Mouse (Mus musculus) intestine, postnatal 0 days (tissue): ENCODE measurements around the gene Llgl2. TPM values are rescaled to one million over a fixed set of nuclear protein-coding genes. Genes with fewer than 3 reads are reported as not detected.

Source experiments
- ATAC-seq: fragments of 200-750 bp; cut with Nextera tagmentation; 2 replicates; pipeline ENCODE4 v1.8.0; 2017; ENCODE audit warnings: mild to moderate bottlenecking, moderate TSS enrichment, moderate library complexity
- H3K27ac ChIP-seq: fragments of 300-500 bp; sonication (generic); 2 replicates; pipeline ENCODE4 v1.5.1; 2014; ENCODE audit warnings: mild to moderate bottlenecking, low read depth, low read length, moderate library complexity
- H3K27me3 ChIP-seq: fragments of 300-500 bp; sonication (generic); replicated peaks from 2 replicates; pipeline ENCODE4 v1.6.1; 2014; ENCODE audit warnings: low read length, mixed read lengths; ENCODE audit not compliant: control insufficient read depth, insufficient read depth
- H3K36me3 ChIP-seq: fragments of 300-500 bp; sonication (generic); 2 replicates; pipeline ENCODE4 v1.6.1; 2014; ENCODE audit warnings: mild to moderate bottlenecking, moderate library complexity; ENCODE audit not compliant: control insufficient read depth, insufficient read depth
- H3K4me1 ChIP-seq: fragments of 300-500 bp; sonication (generic); replicated peaks from 2 replicates; pipeline ENCODE4 v1.6.1; 2014; ENCODE audit warnings: antibody characterized with exemption, low read length, mixed read lengths; ENCODE audit not compliant: control insufficient read depth, insufficient read depth
- H3K4me2 ChIP-seq: fragments of 300-500 bp; sonication (generic); replicated peaks from 2 replicates; pipeline ENCODE4 v1.6.1; 2014; ENCODE audit warnings: low read depth, mild to moderate bottlenecking, moderate library complexity
- H3K4me3 ChIP-seq: fragments of 300-500 bp; sonication (generic); 2 replicates; pipeline ENCODE4 v1.5.1; 2014; ENCODE audit warnings: low read depth, low read length
- H3K9ac ChIP-seq: fragments of 300-500 bp; sonication (generic); 2 replicates; pipeline ENCODE4 v1.6.1; 2014; ENCODE audit warnings: mild to moderate bottlenecking, low read depth, low read length
- H3K9me3 ChIP-seq: fragments of 300-500 bp; sonication (generic); 2 replicates; pipeline ENCODE4 v1.6.1; 2016; ENCODE audit warnings: mixed run types; ENCODE audit not compliant: control insufficient read depth
- CTCF ChIP-seq: sonication (generic); IDR thresholded peaks from 2 replicates; pipeline ENCODE4 v1.5.1; 2016; ENCODE audit warnings: low read depth, mild to moderate bottlenecking, control low read depth, antibody characterized with exemption, moderate library complexity
- WGBS: fragments of 180-500 bp; shearing (Covaris S2); extraction: QIAGEN DNeasy Blood & Tissue Kit; methylation state at CpG from one replicate; pipeline ENCODE4 v1.1.7; 2014; 5-methylcytosine and 5-hydroxymethylcytosine counted together
- polyA plus RNA-seq: library from polyadenylated mRNA; unstranded; fragments of >200 nt; fragmentation: Nextera tagmentation; extraction: Ambion mirVana; gene quantifications from 2 replicates; pipeline ENCODE4 v1.2.1, GENCODE M21; 2015

The Llgl2 gene
- polyA plus RNA-seq, 1 experiment from 2014 or later = 61.8 TPM

GRCm38 (mm10) chr11:115796898-115797297, 27.0 kb upstream of the Llgl2 start:
- Histone ChIP-seq H3K27ac (no peak overlapping the region), H3K9me3 (no peaks in the 10 kb centered on the region), H3K9ac (no peak overlapping the region), H3K4me3 (no peak overlapping the region), H3K36me3 (peaks cover 96% of the 10 kb centered on the region), H3K4me1 (no peaks in the 10 kb centered on the region), H3K4me2 (no peak overlapping the region), H3K27me3 (no peaks in the 10 kb centered on the region)
- WGBS = 76% methylated on average over 15 of the region's 15 CpGs
- ATAC-seq = no peak
- no peak for TF ChIP-seq CTCF

- Histone ChIP-seq H3K27ac (no peak overlapping the region), H3K27me3 (no peaks in the 10 kb centered on the region), H3K36me3 (peaks cover 96% of the 10 kb centered on the region), H3K4me1 (no peaks in the 10 kb centered on the region), H3K4me3 (no peak overlapping the region), H3K9me3 (no peaks in the 10 kb centered on the region), H3K9ac (no peak overlapping the region), H3K4me2 (no peak overlapping the region)
- WGBS = 72% methylated on average over 9 of the region's 9 CpGs
- ATAC-seq = no peak
- TF ChIP-seq CTCF = no peak
Measured at GRCm38 (mm10) chr11:115797665-115798064, 26.2 kb upstream of the Llgl2 start.

- Histone ChIP-seq H3K27me3 (no peaks in the 10 kb centered on the region), H3K9ac (no peak overlapping the region), H3K36me3 (peaks cover 90% of the 10 kb centered on the region), H3K4me1 (no peaks in the 10 kb centered on the region), H3K4me2 (no peak overlapping the region), H3K27ac (no peak overlapping the region), H3K9me3 (no peaks in the 10 kb centered on the region), H3K4me3 (no peak overlapping the region)
- TF ChIP-seq CTCF = no peak
- 87% methylated on average over 18 of the region's 18 CpGs for WGBS
- no peak for ATAC-seq
Measured at GRCm38 (mm10) chr11:115800981-115801380, 22.9 kb upstream of the Llgl2 start.

- 84% methylated on average over 24 of the region's 24 CpGs for WGBS
- Histone ChIP-seq H3K4me2 (no peak overlapping the region), H3K4me1 (no peaks in the 10 kb centered on the region), H3K9ac (no peak overlapping the region), H3K36me3 (peaks cover 88% of the 10 kb centered on the region), H3K9me3 (no peaks in the 10 kb centered on the region), H3K27ac (no peak overlapping the region), H3K4me3 (no peak overlapping the region), H3K27me3 (no peaks in the 10 kb centered on the region)
- TF ChIP-seq CTCF = no peak
- ATAC-seq = no peak
Measured at GRCm38 (mm10) chr11:115803072-115803709, 20.7 kb upstream of the Llgl2 start.

- H3K36me3 ChIP-seq = peaks cover 76% of the 10 kb centered on the region
- no peak overlapping the region for H3K4me3 ChIP-seq
- H3K4me2 ChIP-seq = no peak overlapping the region
- no peaks in the 10 kb centered on the region for H3K27me3 ChIP-seq
- no peak for ATAC-seq
- H3K4me1 ChIP-seq = peaks cover 9% of the 10 kb centered on the region
- no peaks in the 10 kb centered on the region for H3K9me3 ChIP-seq
- no peak overlapping the region for H3K27ac ChIP-seq
- no peak overlapping the region for H3K9ac ChIP-seq
- WGBS = 96% methylated on average over 7 of the region's 7 CpGs
- TF ChIP-seq CTCF = no peak
Measured at GRCm38 (mm10) chr11:115805005-115805404, 18.8 kb upstream of the Llgl2 start.

GRCm38 (mm10) chr11:115806154-115806553, 17.7 kb upstream of the Llgl2 start:
- WGBS = 91% methylated on average over 10 of the region's 10 CpGs
- peaks cover 72% of the 10 kb centered on the region for H3K36me3 ChIP-seq
- no peak for TF ChIP-seq CTCF
- no peak for ATAC-seq
- H3K9me3 ChIP-seq = no peaks in the 10 kb centered on the region
- H3K27me3 ChIP-seq = no peaks in the 10 kb centered on the region
- no peak overlapping the region for H3K9ac ChIP-seq
- no peak overlapping the region for H3K4me2 ChIP-seq
- peaks cover 10% of the 10 kb centered on the region for H3K4me1 ChIP-seq
- no peak overlapping the region for H3K27ac ChIP-seq
- H3K4me3 ChIP-seq = no peak overlapping the region

GRCm38 (mm10) chr11:115807306-115807705, 16.5 kb upstream of the Llgl2 start:
- Histone ChIP-seq H3K4me3 (no peak overlapping the region), H3K4me2 (no peak overlapping the region), H3K27ac (no peak overlapping the region), H3K4me1 (peaks cover 16% of the 10 kb centered on the region), H3K36me3 (peaks cover 67% of the 10 kb centered on the region), H3K9me3 (no peaks in the 10 kb centered on the region), H3K27me3 (no peaks in the 10 kb centered on the region), H3K9ac (no peak overlapping the region)
- WGBS = 94% methylated on average over 6 of the region's 6 CpGs
- ATAC-seq = no peak
- TF ChIP-seq CTCF = no peak
